In genomic region chr11:49597149-49597548, GRCm38 (mm10) we compare ENCODE assay signal across 17 mouse cellular contexts. TPM values are rescaled to one million over a fixed set of nuclear protein-coding genes. Genes with fewer than 3 reads are reported as not detected.
"Had no signal": no experiment of that assay in that cellular context is flagged by ENCODE, and none has a peak within 500 bp of the region (broad histone marks: within the 10 kb centered on the region; RNA-seq: fewer than 3 reads in every experiment).

No protein-coding gene starts in this region.

RNA-seq across cellular contexts. Expression of gene Flt4, which starts 11.9 kb away (rescaled TPM):
- total RNA-seq: megakaryocyte-erythroid progenitor cell, adult 5-6 weeks had no signal

RNA-seq across cellular contexts. Expression of gene Olfr1380, which starts 40.5 kb away (rescaled TPM):
- total RNA-seq: layer of hippocampus, postnatal 14 days; left cerebral cortex, postnatal 25 days; megakaryocyte progenitor cell, adult 5-6 weeks; megakaryocyte-erythroid progenitor cell, adult 5-6 weeks had no signal
- polyA plus RNA-seq: kidney, adult 2 months; kidney, embryonic 14.5 days; limb, embryonic 10.5 days; limb, embryonic 13.5 days; liver, embryonic 12.5 days; liver, embryonic 15.5 days; lung, adult 2 months; midbrain, embryonic 11.5 days; midbrain, embryonic 14.5 days; neural tube, embryonic 12.5 days; neural tube, embryonic 15.5 days; stomach, embryonic 14.5 days; thymus, postnatal 0 days had no signal

RNA-seq across cellular contexts. Expression of gene Olfr1381, which starts 53.9 kb away (rescaled TPM):
- total RNA-seq: layer of hippocampus, postnatal 14 days; left cerebral cortex, postnatal 25 days; megakaryocyte progenitor cell, adult 5-6 weeks; megakaryocyte-erythroid progenitor cell, adult 5-6 weeks had no signal
- polyA plus RNA-seq: kidney, adult 2 months; kidney, embryonic 14.5 days; limb, embryonic 10.5 days; limb, embryonic 13.5 days; liver, embryonic 12.5 days; liver, embryonic 15.5 days; lung, adult 2 months; midbrain, embryonic 11.5 days; midbrain, embryonic 14.5 days; neural tube, embryonic 12.5 days; neural tube, embryonic 15.5 days; stomach, embryonic 14.5 days; thymus, postnatal 0 days had no signal
